Mouse (Mus musculus): ENCODE data around the gene Bola2.

DNA sequence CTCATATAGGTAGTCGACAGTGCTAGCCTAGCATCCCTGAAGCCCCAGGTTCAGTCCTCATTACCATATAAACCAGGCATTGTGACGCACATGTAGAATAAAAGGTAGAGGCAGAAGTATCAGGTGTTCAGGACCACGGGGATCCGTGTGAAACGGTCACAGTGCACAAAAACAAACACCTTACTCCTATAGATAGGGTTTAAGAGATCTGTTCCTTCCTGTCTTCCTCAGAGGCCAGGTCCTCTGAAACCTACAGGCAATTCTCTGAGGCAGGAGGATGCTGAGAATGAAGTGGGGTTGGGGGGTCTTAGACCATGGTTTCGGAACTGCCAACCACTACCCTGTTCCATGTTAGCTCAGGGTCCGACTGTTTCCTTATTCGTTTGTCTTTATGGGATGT, 2.6 kb downstream of the Bola2 start:
- no peak for TF ChIP-seq CTCF (IDR thresholded peaks at IDR 0.05; ENCODE audit: low read depth, low read length)
- TF ChIP-seq POLR2A (IDR thresholded peaks at IDR 0.05; ENCODE audit: extremely low read depth, insufficient read depth, low read length), result no peak
